Mouse (Mus musculus): ENCODE data around the gene Gtf2f2. TPM values are rescaled to one million over a fixed set of nuclear protein-coding genes. Genes with fewer than 3 reads are reported as not detected.

Gene Gtf2f2
- polyA plus RNA-seq, 1 experiment = 8.3 TPM

DNA sequence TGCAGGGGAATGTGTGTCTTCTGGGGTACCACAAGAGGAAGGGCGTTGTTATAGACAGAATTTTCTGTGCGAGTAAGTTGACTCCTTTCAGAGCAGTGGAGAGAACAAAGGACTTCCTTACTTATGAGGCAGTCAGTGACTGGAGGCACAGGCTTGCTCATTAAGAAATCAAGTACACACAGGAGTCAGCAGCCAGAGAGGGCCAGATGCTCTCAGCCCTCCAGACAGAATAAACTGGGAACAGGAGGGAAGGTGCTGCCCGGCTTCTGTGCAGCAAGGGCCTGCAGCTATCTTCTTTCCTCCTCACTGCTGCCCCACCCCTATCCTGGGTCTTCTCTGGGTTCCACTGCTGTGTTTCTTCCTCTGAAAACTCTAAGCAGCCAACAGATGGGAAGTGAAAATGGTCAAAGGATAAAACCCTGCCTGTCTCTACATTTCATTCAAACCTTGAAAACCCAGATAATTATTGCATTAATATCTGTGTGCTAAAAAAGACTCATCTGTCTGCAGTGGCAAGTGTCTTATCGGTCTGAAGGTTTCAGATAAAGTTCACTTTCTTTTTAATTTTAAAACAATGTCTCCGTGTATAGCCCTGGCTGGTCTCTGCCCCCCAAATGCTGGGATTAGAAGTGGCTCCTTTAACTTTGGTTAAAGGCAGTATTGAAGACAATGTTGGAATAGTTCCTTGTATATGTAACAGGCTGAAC, 109.7 kb downstream of the Gtf2f2 start:
- H3K4me1 ChIP-seq = peaks cover 12% of the 10 kb centered on the region
- no peaks in the 10 kb centered on the region for H3K27me3 ChIP-seq (replicated peaks)
- peaks cover 6% of the 10 kb centered on the region for H3K9me3 ChIP-seq
- H3K4me3 ChIP-seq (replicated peaks) = no peak overlapping the region
- peaks cover 84% of the 10 kb centered on the region for H3K36me3 ChIP-seq (replicated peaks; ENCODE audit: low read length)
- TF ChIP-seq GATA1 (IDR thresholded peaks at IDR 0.05; ENCODE audit: borderline replicate concordance, low read length) = no peak
- TF ChIP-seq FLI1 (IDR thresholded peaks at IDR 0.05; ENCODE audit: low read length) = no peak

DNA sequence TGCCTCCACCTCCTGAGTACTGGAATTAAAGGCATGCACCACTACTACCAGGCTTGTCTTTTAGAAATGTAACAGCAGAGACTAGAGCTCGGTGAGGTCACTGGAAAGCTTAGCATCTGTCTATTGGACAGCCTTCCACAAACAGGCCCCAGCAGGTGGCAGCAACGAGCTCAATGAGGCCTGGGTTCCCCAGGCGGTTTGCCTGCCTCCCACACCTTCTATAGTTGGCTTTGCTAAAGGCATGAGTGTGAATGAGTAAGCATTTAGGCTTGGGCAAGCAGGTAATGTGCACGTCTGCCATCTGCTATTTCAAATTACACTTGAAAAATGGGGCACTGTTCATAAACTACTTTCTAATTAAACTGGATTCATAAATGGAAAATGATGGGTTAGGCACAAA, 111.1 kb downstream of the Gtf2f2 start:
- Histone ChIP-seq H3K4me3 (replicated peaks) (no peak overlapping the region), H3K27me3 (replicated peaks) (no peaks in the 10 kb centered on the region), H3K9me3 (peaks cover under 1% of the 10 kb centered on the region), H3K4me1 (peaks cover 12% of the 10 kb centered on the region), H3K36me3 (replicated peaks; ENCODE audit: low read length) (peaks cover 82% of the 10 kb centered on the region)
- TF ChIP-seq GATA1 (IDR thresholded peaks at IDR 0.05; ENCODE audit: borderline replicate concordance, low read length) (no peak), FLI1 (IDR thresholded peaks at IDR 0.05; ENCODE audit: low read length) (no peak)

DNA sequence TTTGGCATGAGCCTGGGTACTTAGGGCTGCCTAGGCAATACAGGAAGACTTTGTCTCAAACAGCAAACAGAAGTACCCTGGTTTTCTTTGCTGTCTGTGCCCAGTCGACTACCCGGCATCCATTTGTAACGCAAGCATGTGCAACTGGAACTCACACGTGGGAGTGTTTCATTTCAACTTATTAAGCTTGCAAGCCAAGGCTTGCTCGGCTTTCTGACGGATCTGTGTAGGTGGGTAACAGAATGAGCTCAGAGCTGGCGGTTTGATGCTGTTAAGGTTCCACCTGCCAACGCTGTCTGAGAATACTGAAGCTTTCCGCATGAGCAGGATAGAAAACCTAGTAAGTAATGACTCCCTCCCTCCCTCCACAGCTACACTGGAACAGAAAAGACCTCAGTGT, 118.5 kb downstream of the Gtf2f2 start:
- no peak for TF ChIP-seq GATA1 (IDR thresholded peaks at IDR 0.05; ENCODE audit: borderline replicate concordance, low read length)
- no peaks in the 10 kb centered on the region for H3K4me1 ChIP-seq
- no peaks in the 10 kb centered on the region for H3K9me3 ChIP-seq

DNA sequence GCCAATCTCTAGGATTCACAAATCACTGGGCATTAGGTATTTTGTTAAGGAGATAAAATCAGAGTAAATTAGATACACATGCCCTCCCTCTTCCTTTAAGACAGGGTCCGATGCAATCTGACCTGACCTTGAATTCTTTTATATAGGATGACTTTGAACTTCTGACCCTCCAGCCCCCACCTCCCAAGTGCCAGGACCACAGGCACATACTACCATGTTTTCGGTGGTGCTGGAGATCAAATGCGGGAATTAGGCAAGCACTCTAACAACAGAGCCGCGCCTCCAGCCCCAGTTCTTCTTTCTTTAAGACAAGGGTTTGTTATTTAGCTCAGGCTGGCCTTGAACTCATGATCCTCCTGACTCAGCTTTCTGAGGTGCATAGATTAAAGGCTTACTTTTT, 126.8 kb downstream of the Gtf2f2 start:
- Histone ChIP-seq H3K4me3 (replicated peaks) (no peak overlapping the region), H3K27me3 (replicated peaks) (no peaks in the 10 kb centered on the region), H3K36me3 (replicated peaks; ENCODE audit: low read length) (no peaks in the 10 kb centered on the region), H3K9me3 (no peaks in the 10 kb centered on the region), H3K4me1 (no peaks in the 10 kb centered on the region)
- TF ChIP-seq FLI1 (IDR thresholded peaks at IDR 0.05; ENCODE audit: low read length) = no peak
- TF ChIP-seq GATA1 (IDR thresholded peaks at IDR 0.05; ENCODE audit: borderline replicate concordance, low read length) = no peak

More for the DNA sequence above, 118.5 kb downstream of the Gtf2f2 start:
- Histone ChIP-seq H3K4me3 (replicated peaks) (no peak overlapping the region), H3K36me3 (replicated peaks; ENCODE audit: low read length) (peaks cover 30% of the 10 kb centered on the region), H3K27me3 (replicated peaks) (no peaks in the 10 kb centered on the region)

DNA sequence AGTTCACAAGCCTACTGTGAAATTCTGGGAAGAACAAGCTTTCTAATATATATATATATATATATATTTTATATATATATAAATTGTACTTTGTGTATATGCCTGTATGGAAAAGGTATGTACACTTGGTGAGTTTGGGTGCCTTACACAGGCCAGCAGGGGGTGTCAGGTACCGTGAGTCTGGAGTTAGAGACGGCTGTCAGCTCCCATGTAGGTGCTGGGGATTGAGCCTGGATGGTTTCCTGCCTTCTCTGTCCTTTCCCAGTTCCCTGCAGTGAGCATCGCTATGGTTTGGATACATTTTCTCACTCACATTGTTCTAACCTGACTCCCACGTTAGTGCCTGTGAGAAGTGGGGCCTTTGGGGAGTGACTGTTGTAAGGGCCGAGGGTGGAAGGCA, 127.3 kb downstream of the Gtf2f2 start:
- H3K4me3 ChIP-seq (replicated peaks) = no peak overlapping the region
- H3K36me3 ChIP-seq (replicated peaks; ENCODE audit: low read length) = no peaks in the 10 kb centered on the region
- no peaks in the 10 kb centered on the region for H3K27me3 ChIP-seq (replicated peaks)
- H3K9me3 ChIP-seq = no peaks in the 10 kb centered on the region
- TF ChIP-seq FLI1 (IDR thresholded peaks at IDR 0.05; ENCODE audit: low read length) (no peak), GATA1 (IDR thresholded peaks at IDR 0.05; ENCODE audit: borderline replicate concordance, low read length) (no peak)
- H3K4me1 ChIP-seq = no peaks in the 10 kb centered on the region

DNA sequence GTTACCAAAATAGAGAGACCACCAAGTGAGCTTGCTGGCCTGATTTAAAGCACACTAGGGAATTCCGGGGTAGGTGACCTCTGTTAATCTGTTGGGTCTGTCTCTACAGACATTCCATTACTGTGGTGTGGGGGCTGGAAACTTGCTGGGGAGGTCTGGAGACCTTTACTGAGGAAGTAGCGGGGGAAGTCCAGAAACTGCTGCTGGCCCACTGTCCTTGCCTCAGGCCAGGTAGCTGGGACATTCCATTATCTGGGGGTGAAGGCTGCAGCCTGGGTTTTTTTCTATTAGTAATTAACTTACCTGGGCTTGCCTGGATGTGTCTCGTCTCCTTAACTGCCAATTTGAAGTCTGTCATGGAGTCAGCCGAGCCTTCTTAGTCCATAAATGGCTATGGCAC, 128.8 kb downstream of the Gtf2f2 start:
- no peaks in the 10 kb centered on the region for H3K27me3 ChIP-seq (replicated peaks)
- no peaks in the 10 kb centered on the region for H3K4me1 ChIP-seq
- H3K36me3 ChIP-seq (replicated peaks; ENCODE audit: low read length) = no peaks in the 10 kb centered on the region
- H3K9me3 ChIP-seq = no peaks in the 10 kb centered on the region
- no peak for TF ChIP-seq FLI1 (IDR thresholded peaks at IDR 0.05; ENCODE audit: low read length)
- TF ChIP-seq GATA1 (IDR thresholded peaks at IDR 0.05; ENCODE audit: borderline replicate concordance, low read length) = no peak
- no peak overlapping the region for H3K4me3 ChIP-seq (replicated peaks)

DNA sequence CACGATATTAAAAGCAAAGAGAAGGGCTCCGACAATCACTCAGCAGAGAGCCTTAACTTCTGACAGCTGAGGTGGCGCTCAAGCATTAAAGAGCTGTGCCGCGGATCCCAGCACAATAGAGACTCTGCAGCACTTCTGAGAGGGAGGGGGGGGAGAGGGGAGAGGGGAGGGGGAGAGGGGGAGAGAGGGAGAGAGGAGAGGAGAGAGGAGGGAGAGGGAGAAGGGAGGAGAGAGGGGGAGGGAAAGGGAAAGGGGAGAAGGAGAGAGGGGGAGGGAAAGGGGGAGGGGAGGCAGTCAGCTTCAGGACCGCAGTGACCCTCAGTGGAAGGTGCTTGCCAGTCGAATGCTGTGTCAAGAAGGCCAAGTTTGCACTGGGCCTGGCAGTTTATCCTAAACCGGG, 131.7 kb downstream of the Gtf2f2 start:
- peaks cover 5% of the 10 kb centered on the region for H3K4me1 ChIP-seq
- H3K4me3 ChIP-seq (replicated peaks) = no peak overlapping the region
- TF ChIP-seq FLI1 (IDR thresholded peaks at IDR 0.05; ENCODE audit: low read length) (no peak), GATA1 (IDR thresholded peaks at IDR 0.05; ENCODE audit: borderline replicate concordance, low read length) (no peak)
- H3K27me3 ChIP-seq (replicated peaks) = peaks cover 4% of the 10 kb centered on the region
- H3K9me3 ChIP-seq = no peaks in the 10 kb centered on the region
- H3K36me3 ChIP-seq (replicated peaks; ENCODE audit: low read length) = no peaks in the 10 kb centered on the region

DNA sequence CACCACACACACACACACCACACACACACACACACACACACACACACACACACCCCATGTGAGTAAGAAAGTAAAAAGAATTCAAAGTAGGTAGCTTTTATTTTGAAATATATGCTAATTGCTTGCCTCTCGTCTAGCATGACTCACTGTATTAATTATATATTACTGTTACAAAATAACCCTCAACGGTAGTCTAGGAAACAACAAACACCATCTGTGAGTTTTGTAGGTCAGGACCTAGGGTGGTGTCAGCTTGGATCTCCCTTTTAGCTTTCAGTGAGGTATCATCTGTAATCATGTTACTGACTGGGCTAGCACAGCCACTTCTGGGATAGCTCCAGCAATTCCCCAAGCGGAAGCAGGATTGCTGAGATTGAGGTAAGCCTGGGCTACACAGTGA, 133.4 kb downstream of the Gtf2f2 start:
- peaks cover 6% of the 10 kb centered on the region for H3K4me1 ChIP-seq
- TF ChIP-seq FLI1 (IDR thresholded peaks at IDR 0.05; ENCODE audit: low read length) = no peak
- no peak for TF ChIP-seq GATA1 (IDR thresholded peaks at IDR 0.05; ENCODE audit: borderline replicate concordance, low read length)
- no peaks in the 10 kb centered on the region for H3K36me3 ChIP-seq (replicated peaks; ENCODE audit: low read length)
- H3K27me3 ChIP-seq (replicated peaks) = peaks cover 4% of the 10 kb centered on the region
- no peak overlapping the region for H3K4me3 ChIP-seq (replicated peaks)
- H3K9me3 ChIP-seq = no peaks in the 10 kb centered on the region

DNA sequence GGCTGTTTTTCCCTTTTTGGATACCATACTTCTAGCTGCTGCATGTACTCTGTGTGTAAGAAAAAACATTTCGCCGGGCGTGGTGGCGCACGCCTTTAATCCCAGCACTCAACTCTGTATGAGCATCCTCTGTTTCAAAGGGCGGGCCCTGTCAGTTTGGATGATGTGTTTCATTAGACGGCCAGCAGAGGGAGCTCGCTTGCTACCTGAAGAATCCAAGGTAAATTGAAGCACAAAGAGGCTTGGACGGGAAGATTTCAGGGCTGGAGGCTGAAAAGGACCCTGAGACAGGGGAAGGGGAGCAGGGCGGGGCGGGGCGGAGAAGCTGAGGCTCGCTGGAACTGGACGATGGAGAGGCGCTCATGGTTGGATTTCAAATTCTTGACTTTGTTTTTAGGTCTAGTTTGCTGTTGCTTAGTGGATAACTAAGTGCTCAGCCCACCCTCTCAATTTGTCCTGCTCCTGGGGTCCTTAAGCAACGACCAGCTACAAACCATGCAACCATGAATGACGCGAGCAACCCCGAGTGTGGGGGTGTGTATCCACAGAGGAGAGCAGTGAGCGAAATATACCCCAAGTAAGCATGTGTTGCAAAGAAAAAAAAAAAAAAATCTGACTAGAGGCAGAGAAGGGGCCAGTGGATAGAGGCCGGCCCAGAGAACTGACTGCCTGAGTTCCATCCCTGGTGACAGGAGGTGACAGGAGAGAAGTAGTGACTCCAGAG, 134.2 kb downstream of the Gtf2f2 start:
- H3K4me3 ChIP-seq (replicated peaks) = no peak overlapping the region
- H3K36me3 ChIP-seq (replicated peaks; ENCODE audit: low read length) = no peaks in the 10 kb centered on the region
- TF ChIP-seq FLI1 (IDR thresholded peaks at IDR 0.05; ENCODE audit: low read length) (no peak), GATA1 (IDR thresholded peaks at IDR 0.05; ENCODE audit: borderline replicate concordance, low read length) (no peak)
- peaks cover 6% of the 10 kb centered on the region for H3K4me1 ChIP-seq
- peaks cover 3% of the 10 kb centered on the region; the same call in 1 of the 2 replicates for H3K9me3 ChIP-seq
- peaks cover 4% of the 10 kb centered on the region for H3K27me3 ChIP-seq (replicated peaks)

DNA sequence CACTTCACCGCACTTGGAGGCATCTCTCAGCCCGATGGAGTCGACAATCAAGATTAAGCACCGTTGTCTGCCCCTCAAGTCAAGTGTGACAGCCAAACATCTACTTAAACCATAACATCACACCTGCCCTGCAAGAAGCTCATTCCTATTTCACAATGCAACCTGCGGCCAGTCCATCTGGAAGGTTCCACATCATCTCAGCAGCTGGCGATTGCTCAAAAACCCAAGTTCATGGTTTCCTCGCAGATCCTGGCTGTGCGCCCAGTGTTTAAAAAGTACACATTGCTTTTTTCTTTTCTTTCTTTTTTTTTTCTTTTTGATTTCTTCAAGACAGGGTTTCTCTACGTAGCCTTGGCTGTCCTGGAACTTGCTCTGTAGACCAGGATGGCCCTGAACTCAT, 137.1 kb downstream of the Gtf2f2 start:
- Histone ChIP-seq H3K4me3 (replicated peaks) (no peak overlapping the region), H3K9me3 (peaks cover 3% of the 10 kb centered on the region; the same call in 1 of the 2 replicates), H3K27me3 (replicated peaks) (peaks cover 4% of the 10 kb centered on the region), H3K4me1 (peaks cover 6% of the 10 kb centered on the region), H3K36me3 (replicated peaks; ENCODE audit: low read length) (no peaks in the 10 kb centered on the region)
- TF ChIP-seq GATA1 (IDR thresholded peaks at IDR 0.05; ENCODE audit: borderline replicate concordance, low read length) = no peak
- no peak for TF ChIP-seq FLI1 (IDR thresholded peaks at IDR 0.05; ENCODE audit: low read length)
